Mouse (Mus musculus): ENCODE measurements at regions not wholly inside any gene's neighbourhood (a gene's known extent, or its start where the extent isn't known, plus 50 kb on each side); places are given as distances from the start of the nearest gene placed in this dataset.

GRCm38 (mm10) chrX:77432846-77433810 is 77.7 kb upstream of the Tbl1x start:
- peak; percentile 98 for ATAC-seq (ENCODE audit: insufficient number of reproducible peaks, low FRiP score, low TSS enrichment)

DNA sequence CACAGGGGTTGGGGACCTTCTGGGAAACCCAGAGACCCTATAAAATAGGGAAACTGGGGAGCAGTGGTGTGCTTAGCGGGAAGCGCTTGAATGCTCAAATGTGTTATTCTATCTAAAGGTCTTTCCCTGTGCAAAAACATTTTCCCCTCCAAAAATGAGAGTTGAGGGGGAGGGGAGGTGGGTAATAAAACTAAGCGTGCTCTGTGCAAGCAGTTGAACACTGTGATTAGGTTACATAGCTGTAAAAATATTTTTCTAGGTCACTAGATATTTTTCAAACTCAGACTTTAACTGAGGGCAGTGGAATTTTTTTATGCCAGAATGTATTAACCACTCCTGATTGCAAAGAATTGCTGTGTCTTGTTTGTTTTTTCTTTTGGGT is 77.0 kb upstream of the Tbl1x start:
- no peak for ATAC-seq (ENCODE audit: insufficient number of reproducible peaks, low FRiP score, low TSS enrichment)

DNA sequence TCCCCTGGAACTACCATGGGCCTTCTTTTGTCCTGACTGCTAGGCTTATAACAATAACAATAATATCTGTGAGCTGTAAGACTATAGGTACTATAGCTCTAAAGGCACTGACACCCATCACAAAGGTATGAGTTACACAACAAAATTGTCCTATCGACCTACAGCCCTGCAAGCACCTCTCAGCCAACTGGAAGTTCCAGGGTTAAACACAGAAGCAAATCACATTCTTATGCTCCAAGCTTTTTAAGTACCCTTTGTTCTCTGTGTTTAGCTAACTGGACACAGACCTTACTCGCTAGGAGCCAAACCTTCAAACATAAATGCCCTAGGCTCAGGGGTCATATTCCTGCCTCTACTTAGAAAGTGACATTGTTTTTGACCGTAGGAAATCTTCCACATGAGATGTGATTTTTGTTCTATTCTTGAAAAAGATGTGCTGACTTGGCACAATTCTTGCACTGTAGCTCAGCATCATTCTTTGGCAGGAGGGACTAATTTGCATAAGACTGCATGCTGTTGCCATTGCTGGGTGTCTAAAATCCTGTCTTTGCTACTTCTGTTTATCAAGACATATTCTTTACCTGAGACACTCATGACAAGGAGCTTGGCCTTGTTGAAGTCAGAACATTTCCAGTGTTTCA is 66.8 kb upstream of the Tbl1x start:
- no peak for ATAC-seq (ENCODE audit: insufficient number of reproducible peaks, low FRiP score, low TSS enrichment)

- no peak for ATAC-seq (ENCODE audit: insufficient number of reproducible peaks, low FRiP score, low TSS enrichment)
Observed at GRCm38 (mm10) chrX:77446755-77447154, 64.1 kb upstream of the Tbl1x start.

- no peak for ATAC-seq (ENCODE audit: insufficient number of reproducible peaks, low FRiP score, low TSS enrichment)
Observed at GRCm38 (mm10) chrX:77451977-77452675, 58.7 kb upstream of the Tbl1x start.

All from cerebellum, adult (tissue).